Mouse (Mus musculus) ES-Bruce4 (cell line): ENCODE results near the gene Rbms1.

Source experiments
- CTCF ChIP-seq: IDR thresholded peaks from one replicate; pipeline ENCODE4 v1.8.1; 2011; ENCODE audit warnings: low read depth, low read length
- POLR2A ChIP-seq: IDR thresholded peaks from one replicate; pipeline ENCODE4 v1.8.1; 2011; ENCODE audit warnings: low read length; ENCODE audit not compliant: insufficient read depth

- TF ChIP-seq POLR2A: no peak
- TF ChIP-seq CTCF: no peak
These were observed 54.4 kb downstream of the Rbms1 start for GRCm38 (mm10) chr2:60908551-60908950.
